Mouse (Mus musculus) left cerebral cortex, postnatal 10 days (tissue): ENCODE data around the gene Map2k4. TPM values are rescaled to one million over a fixed set of nuclear protein-coding genes. Genes with fewer than 3 reads are reported as not detected.
A peak's percentile ranks its signal among the peaks of the same experiment; 100 is the strongest.

Experiments used
- DNase-seq, 2 experiments: peaks; one replicate each; pipeline ENCODE4 v3.0.0; 2021 to 2022; ENCODE audit warnings: low spot score in 2 of 2, mixed read lengths in 1 of 2; ENCODE audit errors: extremely low spot score in 1 of 2
- intact Hi-C: fragments of 180-260 bp; cut with DNase I; formaldehyde crosslinking; loops from one replicate; pipeline ENCODE4 v1.15.1; 2025
- total RNA-seq, 2 experiments: library from RNA; stranded (reverse); gene quantifications; 2 replicates each; pipeline ENCODE4 v1.2.3; 2021

The Map2k4 gene
- total RNA-seq, result 100 to 1,000 TPM; 208 to 215 TPM

GRCm38 (mm10) chr11:65788154-65788553, at the start of gene Map2k4:
Gene Map2k4, minus strand, starts transcription at chr11:65788297.
- intact Hi-C loops, result loop anchor here (10.0 kb wide), 1 partner anchor 73 kb away; no protein-coding TSS in a partner anchor
- DNase-seq, result peak; percentile 81 to 93

GRCm38 (mm10) chr11:65824556-65824955, 36.5 kb upstream of the Map2k4 start:
- no peak for DNase-seq
- intact Hi-C loops, result loop anchor here (5.0 to 10.0 kb wide), 2 partner anchors 703 to 1040 kb away; partner anchors contain the start of gene Shisa6

- intact Hi-C loops, result loop anchor here (5.0 to 10.0 kb wide), 2 partner anchors 706 to 1044 kb away; partner anchors contain the start of gene Shisa6
Measured at GRCm38 (mm10) chr11:65820877-65821276, 32.8 kb upstream of the Map2k4 start.

GRCm38 (mm10) chr11:65820280-65820679, 32.2 kb upstream of the Map2k4 start:
- intact Hi-C loops, result loop anchor here (5.0 to 10.0 kb wide), 2 partner anchors 707 to 1045 kb away; partner anchors contain the start of gene Shisa6
- peak in 1 of 2 experiments; percentile 28 for DNase-seq

More at GRCm38 (mm10) chr11:65820877-65821276, 32.8 kb upstream of the Map2k4 start:
- peak; percentile 71 to 84 for DNase-seq

- intact Hi-C loops, result no loop called here
- DNase-seq, result no peak
Measured at GRCm38 (mm10) chr11:65818193-65818592, 30.1 kb upstream of the Map2k4 start.

- DNase-seq, result no peak
- intact Hi-C loops, result no loop called here
Measured at GRCm38 (mm10) chr11:65816237-65816636, 28.1 kb upstream of the Map2k4 start.

GRCm38 (mm10) chr11:65814381-65814780, 26.3 kb upstream of the Map2k4 start:
- DNase-seq, result no peak
- intact Hi-C loops, result no loop called here

- intact Hi-C loops, result no loop called here
- no peak for DNase-seq
Measured at GRCm38 (mm10) chr11:65812088-65812487, 24.0 kb upstream of the Map2k4 start.

GRCm38 (mm10) chr11:65807601-65808000, 19.5 kb upstream of the Map2k4 start:
- intact Hi-C loops, result no loop called here

GRCm38 (mm10) chr11:65806909-65807504, 18.9 kb upstream of the Map2k4 start, which contains the start of gene Zkscan6:
Gene Zkscan6, plus strand, starts transcription at chr11:65807175.
- peak; percentile 81 to 92 for DNase-seq
- intact Hi-C loops, result no loop called here

More at GRCm38 (mm10) chr11:65807601-65808000, 19.5 kb upstream of the Map2k4 start:
- no peak for DNase-seq

GRCm38 (mm10) chr11:65806321-65806904, 18.3 kb upstream of the Map2k4 start:
- peak in 1 of 2 experiments; percentile 26 for DNase-seq
- intact Hi-C loops, result no loop called here

- peak; percentile 51 to 74 for DNase-seq
- intact Hi-C loops, result no loop called here
Measured at GRCm38 (mm10) chr11:65801899-65802298, 13.8 kb upstream of the Map2k4 start.

GRCm38 (mm10) chr11:65795896-65796295, 7.8 kb upstream of the Map2k4 start:
- intact Hi-C loops, result no loop called here
- no peak for DNase-seq

- intact Hi-C loops, result no loop called here
- no peak for DNase-seq
Measured at GRCm38 (mm10) chr11:65794428-65795219, 6.5 kb upstream of the Map2k4 start.

- peak in 1 of 2 experiments; percentile 54 for DNase-seq
- intact Hi-C loops, result loop anchor here (10.0 kb wide), 1 partner anchor 73 kb away; no protein-coding TSS in a partner anchor
Measured at GRCm38 (mm10) chr11:65787421-65788151, 511 bp downstream of the Map2k4 start.

GRCm38 (mm10) chr11:65786160-65786559, 1.9 kb downstream of the Map2k4 start:
- DNase-seq, result no peak
- intact Hi-C loops, result loop anchor here (10.0 kb wide), 1 partner anchor 71 kb away; no protein-coding TSS in a partner anchor

- intact Hi-C loops, result loop anchor here (10.0 kb wide), 1 partner anchor 67 kb away; no protein-coding TSS in a partner anchor
- no peak for DNase-seq
Measured at GRCm38 (mm10) chr11:65781596-65781995, 6.5 kb downstream of the Map2k4 start.

- no peak for DNase-seq
- intact Hi-C loops, result no loop called here
Measured at GRCm38 (mm10) chr11:65779578-65779977, 8.5 kb downstream of the Map2k4 start.
